Mouse (Mus musculus): Measurements from ENCODE around the gene Stat5b.
"Not testable (repeated sequence)": the region's sequence is repeated elsewhere in the genome, so short reads cannot be mapped to it uniquely, and the experiment has no call there.

DNA sequence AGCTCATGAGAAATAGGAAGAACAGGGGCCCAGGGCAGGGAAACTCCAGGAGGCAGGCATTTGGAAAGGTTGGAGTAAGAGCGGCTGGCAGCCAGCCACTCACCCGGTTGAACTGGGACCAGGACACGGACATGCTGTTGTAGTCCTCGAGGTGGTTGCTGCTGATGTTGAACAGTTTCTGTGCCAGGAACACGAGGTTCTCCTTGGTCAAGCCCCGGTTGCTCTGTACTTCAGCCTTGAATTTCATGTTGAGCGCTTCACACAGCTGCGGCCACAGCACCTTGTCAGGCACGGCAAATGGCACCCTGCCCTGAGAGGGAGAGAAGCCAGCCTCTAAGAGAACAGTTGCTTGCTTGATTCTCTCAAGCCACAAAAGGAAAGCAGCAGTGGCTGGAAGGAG lies 59.9 kb downstream of the Stat5b start:
- not testable (repeated sequence) for TF ChIP-seq POLR2A (IDR thresholded peaks at IDR 0.05; ENCODE audit: borderline replicate concordance, low read depth, low read length); CTCF (IDR thresholded peaks at IDR 0.05; ENCODE audit: low read depth, low read length)
